Mouse (Mus musculus) right cerebral cortex, postnatal 36 days (tissue): Measurements from ENCODE around the gene Atxn1.

ENCODE experiments used
- DNase-seq, 2 experiments: peaks; one replicate each; pipeline ENCODE4 v3.0.0; 2022; ENCODE audit warnings: low spot score in 2 of 2, mixed read lengths in 1 of 2

Gene Atxn1

DNA sequence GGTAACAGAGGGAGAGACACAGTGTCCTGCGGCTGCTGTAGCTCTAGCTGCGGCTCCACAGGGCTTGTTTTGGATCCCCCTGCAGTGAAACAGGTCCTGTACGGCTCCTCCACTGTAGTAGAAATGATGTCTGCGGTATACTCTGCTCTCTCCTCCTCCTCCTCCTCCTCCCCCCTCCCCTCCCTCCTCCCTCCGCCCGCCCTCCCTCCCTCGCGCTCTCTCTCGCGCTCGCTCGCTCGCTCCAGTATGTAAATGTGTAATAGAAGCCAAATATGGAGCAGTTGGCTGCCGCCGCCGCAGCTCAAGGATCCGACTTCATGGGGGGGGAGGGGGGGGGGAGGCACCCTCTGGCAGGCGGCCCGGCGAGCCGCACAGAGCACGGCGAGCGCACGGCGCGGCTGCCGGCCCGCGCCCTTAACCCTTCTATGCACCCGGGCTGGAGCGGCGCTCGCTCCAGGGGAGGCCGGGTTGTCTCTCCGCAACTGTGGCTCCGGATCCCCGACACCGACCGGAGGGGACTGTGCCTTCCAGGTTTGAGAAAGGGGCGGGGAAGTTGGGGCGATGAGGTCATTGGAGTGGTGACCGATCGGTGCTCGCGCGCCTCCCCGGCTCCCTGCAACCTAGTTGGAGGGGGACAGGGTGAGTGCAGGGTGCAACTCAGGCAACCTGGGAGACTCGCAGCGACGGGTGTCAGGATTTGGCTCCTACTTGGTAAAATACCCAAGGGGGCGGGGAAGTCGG is at the start of gene Atxn1:
Gene Atxn1 (minus strand): TSS at position 156 of the 741 bp plus-strand sequence.
- DNase-seq: peak; percentile 61 to 67

DNA sequence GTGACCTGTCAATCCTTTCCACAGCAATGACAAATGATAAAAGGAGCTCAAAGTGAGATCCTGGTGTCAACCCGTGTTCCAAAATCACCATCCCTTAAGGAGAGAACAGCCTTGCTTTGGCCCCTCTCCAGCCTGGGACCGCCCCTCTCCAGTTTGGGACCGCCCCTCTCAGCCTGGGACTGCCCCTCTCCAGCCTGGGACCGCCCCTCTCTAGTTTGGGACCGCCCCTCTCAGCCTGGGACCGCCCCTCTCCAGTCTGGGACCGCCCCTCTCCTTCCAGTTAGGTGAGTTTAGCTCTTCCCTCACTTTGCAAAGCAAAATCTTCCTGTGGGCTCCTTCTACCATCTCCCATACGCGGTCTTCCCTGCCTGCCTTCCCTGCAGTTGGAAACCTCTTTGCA is 46.4 kb upstream of the Atxn1 start:
- no peak for DNase-seq

DNA sequence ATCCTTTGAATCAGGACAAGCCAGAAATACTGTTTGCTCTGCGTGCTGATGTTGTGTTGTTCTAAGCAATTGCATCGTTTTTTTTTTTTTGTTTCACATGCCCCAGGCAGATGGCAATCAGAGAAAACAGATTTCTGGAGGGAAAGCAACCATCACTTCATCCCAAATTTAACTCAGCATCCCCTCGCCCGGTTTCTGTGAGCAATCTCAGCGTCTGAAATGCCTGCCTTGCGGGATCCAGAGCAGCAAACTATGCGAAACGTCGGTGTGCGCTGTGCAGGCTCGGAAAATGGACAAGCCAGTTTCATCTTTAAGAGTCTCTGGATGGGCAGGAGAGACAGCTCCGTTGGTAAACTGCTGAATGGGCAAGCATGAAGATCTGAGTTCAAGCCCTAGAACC is 45.3 kb upstream of the Atxn1 start:
- no peak for DNase-seq

DNA sequence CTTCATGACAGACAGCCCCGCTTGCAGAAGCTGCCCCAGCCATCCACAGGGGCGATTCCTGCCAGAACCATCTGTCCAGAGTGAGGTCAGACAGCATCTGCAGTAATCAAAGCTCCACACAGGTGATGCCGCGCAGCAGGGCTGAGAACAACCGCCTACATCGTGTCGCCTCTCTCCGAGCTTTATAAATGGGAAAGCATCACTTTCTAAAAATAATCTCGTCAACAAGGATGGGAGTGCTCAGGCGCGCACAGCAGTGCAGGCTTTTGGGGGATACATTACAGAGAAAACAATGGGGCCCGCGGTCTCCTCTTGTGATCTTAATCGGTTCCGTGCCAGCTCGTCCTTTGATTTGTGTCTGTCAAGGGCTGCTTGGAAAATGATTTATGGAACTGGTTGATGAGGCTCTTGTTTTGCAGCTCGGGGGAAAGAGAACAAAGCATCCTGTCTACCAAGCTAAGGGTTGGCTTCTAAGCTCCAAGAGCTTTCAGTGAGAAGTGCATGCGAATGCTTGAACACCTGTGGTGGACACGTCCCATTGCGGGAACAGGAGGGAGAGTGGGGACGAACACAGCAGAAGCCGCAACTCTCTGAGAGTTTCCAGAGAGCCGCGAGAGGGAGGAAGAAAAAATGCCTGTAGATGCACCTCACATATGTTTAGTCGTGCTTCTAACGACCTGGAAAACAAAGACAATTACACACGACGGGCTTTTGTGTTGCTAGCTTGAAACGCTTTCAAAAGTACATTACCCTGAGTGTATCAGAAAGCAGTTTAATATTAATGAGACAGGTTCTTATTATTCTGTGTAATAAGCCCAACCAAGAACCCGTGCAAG is 44.2 kb upstream of the Atxn1 start:
- peak; percentile 30 to 32 for DNase-seq

DNA sequence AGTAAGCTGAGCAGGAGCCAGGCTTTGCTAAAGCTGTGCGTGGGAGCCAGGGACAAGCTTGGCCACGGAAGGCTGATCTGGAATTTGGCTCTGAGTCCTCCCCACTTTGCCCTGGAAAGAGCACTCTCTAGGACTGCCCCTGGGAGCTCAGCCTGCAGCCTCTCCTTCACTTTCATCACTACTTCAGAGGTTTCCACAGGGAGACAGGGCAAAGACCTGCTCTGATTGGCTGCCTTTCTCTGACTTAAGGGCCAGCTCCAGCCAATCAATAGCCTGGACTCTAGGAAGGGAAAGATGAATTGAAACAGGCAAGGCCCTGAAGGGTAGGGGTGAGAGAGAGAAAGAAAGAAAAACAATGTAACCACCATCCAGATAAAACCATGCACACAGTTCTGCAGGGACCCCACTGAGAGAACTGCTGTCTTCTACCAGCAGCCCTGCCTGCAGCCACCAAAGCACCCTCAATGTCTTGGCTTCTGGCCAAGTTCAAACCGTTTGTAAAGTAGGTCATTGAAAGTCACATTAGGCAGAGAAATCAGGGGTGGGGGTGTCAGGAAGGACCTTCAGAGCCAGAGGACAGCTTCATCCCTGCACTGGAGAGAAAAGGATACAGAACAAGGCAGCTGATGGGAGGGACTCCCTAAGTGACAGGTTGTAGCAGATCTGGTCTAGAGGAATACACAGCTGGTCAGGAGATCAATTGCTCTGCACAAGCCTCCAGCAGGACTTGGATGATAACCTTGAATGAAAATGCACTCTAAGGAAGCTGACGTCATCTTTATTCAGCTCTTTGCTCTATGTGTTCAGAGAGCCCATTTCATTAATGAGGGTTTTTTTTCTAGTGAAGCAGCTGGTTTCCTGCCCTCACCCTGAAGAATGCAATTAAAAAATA is 41.6 kb upstream of the Atxn1 start:
- DNase-seq: peak in 1 of 2 experiments; percentile 58

DNA sequence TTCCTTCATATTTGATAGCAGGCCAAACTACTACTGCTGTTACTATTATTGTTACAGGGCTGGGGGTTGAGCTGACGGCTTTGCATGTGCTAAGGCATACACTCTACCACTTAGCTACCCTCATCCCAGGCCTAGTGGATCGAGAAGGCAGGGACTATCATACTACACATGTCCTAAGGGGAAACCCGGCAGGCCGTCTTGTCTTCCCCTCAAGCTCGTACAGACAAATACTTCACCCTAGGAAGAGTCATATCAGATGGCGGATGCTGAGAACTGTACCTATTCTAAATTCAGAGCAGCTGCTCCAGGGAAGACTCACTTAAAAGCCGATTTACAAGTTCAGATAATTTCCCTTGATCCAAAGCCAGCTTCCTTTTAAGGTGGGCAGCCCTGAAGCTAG is 40.8 kb upstream of the Atxn1 start:
- DNase-seq: no peak

DNA sequence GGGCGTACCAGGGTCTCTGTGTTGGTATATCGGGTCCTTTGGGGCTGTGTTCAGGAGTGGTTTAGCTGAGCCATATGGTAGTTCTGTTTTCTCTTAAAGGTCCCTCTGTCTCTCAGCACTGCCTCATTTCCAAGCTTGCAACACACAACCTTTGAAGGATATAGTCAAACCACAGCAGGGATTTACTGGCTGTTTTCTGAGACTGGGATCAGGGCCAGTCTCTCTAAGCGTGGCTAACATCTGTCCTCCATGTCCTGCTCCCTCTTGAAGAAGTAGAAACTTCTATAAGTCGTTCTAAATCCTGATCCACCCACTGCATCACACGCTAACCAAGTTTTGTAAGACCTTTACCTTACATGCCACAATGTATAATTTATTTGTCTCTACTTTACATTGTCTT is 36.5 kb upstream of the Atxn1 start:
- no peak for DNase-seq

DNA sequence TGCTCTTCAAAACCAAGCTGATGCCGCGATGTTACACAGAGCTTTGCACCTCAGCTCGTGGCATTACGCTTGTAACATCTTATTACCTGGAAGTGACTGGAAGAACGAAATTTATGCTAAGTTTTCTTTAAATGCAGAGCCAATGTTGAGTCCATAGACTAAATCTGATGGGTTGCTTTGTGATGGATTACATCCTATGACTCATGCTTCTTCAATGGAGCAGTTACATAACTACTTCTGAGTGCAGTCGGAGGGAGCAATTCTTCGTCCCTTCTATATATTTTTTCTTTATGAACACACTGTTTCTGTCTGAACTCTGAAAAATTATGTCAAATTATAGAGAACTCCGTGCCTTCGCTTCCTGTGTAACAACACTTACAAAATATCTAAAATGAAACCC is 28.1 kb upstream of the Atxn1 start:
- no peak for DNase-seq

DNA sequence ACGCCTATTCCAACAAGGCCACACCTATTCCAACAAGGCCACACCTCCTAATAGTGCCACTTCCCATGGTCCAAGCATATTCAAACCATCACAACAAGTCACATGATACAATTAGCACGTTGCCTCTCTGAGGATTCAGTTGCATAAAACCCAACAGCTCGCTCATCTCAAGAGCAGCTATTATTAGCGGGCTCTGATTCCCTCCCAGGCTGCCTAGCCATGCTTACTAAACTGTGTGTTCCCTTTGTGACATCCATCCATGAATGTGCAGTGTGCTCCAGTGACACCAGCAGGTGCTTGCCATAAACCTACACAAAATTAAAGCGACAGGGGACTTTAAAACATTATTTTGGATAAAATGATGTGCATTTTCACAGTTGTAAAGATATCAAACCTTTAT is 25.7 kb upstream of the Atxn1 start:
- DNase-seq: no peak

DNA sequence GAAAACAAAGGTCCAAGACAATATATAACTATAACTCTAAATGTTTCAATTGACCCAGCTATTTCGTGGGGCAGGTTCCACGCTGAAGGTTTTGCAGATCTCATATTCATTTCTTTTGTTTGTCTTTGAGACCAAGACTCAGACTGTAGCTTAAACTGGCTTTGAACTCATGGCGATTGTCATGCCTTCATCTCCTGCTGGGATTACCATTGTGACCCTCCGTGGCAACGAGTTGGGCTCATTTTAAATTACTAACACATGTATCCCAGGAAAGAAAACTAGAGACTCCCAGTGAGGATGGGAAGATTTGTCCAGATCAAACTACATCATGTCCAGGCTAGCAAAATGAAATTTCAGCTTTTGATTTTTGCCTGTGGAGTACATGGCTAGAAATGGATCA is 14.4 kb upstream of the Atxn1 start:
- no peak for DNase-seq

DNA sequence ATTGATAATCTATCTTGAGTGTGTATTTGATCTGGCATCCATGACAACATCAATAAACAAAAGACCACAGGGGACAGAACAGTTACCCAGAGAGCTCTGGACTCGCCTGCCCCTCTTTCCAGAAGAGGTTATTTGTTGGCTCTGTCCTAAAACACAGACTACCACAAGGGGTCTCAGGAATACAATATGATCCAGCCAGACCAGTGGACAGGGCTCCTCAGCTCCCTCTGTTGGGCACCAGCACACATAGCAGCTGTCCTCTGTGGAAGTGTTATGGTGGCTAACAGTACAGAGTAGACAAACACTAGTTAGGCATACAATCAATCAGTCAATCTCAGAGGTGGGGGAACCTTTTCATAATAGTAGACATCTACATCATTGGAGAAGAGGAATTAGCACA is 12.1 kb upstream of the Atxn1 start:
- no peak for DNase-seq

DNA sequence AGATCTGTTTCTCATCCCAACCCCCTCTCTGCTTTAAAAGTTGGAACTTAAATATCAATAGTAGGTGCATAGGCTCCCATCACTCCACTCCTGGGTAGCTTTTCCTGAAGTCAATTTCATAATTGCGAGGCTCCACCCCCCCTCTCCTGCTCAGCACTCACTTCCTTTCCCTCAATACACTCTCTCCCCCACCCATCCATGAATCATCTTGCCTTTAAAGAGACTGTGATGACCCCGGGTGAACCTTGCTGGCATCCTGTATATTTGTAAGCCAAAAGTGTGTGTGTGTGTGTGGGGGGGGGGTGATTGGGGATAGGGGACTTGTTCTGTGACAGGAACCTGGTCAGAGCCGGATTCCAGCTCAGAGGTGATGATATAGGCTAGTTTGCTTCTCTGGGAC is 9.8 kb upstream of the Atxn1 start:
- DNase-seq: no peak

DNA sequence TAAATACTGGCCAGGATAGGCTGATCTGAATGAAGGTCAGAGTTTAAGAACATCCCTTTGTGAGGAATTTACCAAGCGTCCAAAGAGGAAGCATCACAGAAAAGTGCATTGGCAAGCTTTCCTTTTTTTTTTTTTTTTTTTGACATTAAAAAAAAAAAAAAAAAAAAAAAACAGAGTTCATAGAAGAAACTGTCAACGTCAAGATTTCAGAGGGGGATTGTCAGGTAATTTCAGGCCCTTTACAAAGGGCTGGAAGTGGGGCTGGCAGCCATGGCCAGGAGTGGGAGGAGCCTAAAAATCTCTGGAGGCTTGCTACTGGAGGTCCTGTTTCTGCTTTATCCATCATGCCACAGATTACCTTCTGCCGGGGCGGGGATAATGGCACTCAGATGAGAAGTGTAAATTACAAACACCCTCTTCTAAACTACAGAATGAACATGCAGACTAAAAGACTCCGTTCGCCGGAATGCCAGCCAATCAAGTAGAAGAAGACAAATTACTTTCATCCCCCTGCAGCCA is 9.2 kb upstream of the Atxn1 start:
- no peak for DNase-seq

DNA sequence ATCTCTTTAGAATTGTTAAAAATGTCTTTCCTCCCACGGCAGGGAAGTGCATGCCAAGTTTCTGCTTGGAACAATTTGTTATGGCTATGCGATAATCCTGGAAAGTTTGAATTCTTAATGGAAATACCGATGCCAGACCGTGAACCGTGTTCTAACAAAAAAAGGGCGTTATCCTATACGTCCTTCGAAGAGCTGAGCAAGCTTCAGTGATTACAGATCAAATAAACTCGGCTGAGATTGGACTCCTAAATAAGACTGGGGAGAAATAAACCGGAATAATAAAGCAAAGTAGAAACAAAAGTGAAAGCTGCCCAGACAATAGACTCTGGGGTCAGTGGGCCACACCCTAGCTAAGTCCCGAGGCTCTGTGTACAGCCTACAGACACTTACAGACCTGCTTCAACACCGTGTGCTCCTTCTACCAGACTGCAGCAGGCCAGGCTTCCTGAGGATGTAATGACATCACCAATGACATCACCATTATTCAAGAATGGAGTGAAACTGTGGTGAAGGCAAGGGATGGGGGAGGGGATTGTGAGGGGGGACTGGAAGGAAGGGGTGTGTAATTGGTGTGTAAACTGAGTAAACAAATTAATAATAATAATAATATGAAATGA is 6.2 kb upstream of the Atxn1 start:
- DNase-seq: no peak

DNA sequence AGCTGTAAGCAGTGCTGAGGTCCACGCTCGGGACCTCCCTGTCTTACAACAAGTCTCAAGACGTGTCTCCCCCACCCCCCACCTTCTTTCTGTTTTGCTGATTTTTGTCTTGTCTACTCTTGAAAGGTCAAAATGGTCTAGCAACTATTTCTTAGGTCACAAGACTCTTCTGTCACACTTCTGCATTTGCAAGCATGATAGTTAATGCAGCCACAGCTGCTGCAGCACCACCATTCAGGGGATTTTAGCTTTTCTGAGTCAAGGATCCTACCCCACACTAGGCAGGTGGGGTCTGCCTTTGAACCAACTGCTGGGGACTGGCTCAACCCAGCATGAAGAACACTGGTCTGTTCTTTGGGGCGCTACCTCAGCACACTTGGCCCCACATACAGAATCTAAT is 3.4 kb upstream of the Atxn1 start:
- DNase-seq: no peak

DNA sequence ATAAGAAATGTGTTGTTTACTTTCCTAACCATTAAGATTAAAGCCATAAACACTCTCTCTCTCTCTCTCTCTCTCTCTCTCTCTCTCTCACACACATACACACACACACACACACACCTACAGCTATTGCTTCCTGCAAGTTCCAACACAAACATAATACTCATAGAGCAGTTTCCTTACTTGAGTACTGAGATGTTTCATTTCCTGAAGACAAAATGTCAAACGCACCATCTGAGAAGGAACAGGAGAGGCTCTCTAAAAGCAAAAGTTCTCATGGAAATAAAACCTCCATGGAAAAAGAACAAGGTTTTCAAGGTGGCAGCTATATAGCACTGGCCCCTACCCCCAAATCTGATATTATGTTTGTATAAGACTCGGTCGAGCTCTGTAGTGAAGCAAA is 2.6 kb upstream of the Atxn1 start:
- DNase-seq: no peak

DNA sequence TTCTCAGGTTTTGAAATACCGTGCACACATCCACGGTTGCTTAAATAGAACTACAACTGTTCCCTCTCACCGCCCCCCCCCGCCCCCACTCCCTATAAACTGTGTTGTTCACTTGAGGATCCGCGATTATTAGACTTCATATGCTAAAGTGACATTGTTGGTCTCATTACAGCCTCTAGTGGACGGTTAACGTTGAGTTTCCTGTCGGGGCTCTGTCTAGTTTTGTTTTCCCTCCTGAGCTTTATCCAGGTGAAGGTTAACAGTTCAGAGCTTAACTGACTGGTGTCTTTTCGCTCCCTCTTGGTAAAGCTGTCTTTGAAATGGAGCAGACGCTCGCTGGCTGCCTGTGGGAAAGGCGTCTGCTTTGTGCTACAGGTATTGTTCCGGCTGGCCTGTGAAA is 1.8 kb upstream of the Atxn1 start:
- DNase-seq: no peak

DNA sequence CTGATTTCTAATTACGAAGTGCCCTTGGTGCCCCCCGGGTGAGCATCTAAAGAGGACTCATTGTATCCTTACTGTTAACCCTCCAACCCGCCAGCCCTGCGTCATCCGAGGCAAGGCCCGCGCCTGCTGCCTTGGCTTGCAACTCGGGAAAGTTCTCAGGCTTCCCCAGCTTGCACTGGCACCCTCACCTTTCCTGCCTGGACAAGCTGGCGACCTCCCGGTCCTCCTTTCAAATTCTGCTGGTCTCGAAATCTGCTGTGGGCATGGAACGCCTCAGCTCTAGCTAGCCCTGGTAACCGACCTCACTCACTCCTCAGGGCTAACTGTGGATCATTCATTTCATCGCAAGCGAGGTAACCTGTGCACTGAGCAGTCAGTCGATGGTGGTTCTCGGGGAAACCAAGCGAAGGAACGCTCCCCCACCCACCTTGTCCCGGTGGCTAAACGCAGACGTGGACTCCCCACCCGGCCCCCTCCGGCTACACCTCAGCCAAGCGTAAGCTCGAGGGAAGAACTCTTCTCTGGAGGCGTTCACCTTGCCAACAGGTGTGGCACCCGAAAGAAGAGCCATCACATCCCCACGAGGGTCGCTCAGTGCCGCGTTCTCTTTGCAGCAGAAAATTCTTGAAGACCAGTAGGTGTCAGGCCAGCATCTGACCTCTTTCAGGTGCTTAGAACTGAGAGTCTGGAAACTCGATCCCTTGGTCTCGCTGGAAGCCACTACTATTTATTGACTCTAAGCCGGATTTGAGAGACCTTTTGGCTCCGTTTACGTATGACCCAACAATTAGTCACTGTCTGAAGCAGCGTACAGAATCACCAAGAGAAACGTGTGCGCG is 1.0 kb upstream of the Atxn1 start:
- no peak for DNase-seq

DNA sequence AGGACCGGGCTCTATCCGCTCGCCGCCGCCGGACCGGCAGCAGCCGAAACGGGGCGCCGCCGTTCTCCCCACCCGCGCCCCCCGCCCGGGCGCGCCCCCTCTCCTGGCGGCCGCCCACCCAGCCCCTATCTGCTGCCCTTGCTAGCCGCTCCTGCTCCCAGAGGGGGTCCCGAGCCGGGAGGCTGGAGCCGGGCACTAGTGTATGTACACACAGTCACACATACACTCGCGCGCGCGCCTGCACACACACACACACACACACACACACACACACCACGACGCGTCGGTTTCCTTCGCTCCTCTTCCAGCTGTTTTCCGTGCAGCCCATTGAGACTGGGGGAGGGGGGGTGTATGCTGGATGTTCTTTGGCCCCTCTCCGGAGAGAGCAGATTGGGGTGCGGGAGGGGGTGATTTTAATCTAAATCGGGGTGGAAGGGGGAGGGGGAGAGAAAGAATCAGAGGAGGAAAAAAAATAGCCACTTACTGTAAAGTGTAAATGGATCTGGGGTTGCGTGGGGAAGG is 416 bp downstream of the Atxn1 start:
- DNase-seq: peak in 1 of 2 experiments; percentile 34
